10 mouse cellular contexts compared by ENCODE assay signal in the genomic region with DNA sequence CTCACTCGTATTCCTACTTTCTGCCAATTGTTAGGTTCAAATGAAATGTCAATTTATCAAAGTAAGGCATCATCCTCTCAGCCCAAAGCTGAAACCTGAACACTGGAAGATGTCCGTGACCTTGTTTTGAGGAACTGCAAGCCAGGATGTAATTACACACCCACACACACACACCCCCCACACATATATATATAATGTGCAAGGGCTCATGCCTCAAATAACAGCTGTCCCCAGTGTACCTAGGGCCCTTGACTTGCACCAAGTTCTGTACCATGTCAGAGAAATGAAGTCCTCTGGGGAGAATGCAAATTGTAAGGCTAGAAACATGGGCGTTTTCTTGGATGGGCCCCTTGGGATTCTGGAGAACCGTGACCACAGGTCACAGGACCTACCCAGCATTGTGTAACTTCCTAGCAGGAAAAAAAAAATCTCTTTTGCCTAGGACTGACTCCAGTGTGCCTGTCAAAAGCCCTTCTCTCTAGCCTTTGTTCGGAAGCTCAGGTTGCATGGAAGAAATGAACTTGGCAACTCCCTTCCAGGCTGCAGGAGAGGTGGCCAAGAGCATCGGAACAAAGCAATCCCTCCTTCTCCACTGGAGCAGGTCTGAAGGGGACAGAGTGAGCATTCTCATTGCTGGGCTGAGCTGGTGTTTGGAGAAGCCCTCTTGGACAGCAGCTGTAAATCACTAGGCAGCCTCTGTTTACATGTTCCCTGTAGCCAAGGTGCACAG.
A peak's percentile ranks its signal among the peaks of the same experiment; 100 is the strongest.
DNase-seq lines count a peak whose midpoint lies in the region; ATAC-seq and TF ChIP-seq lines count a peak whose summit lies in the region.
"Had no signal": no experiment of that assay in that cellular context is flagged by ENCODE, and none has a peak within 500 bp of the region (broad histone marks: within the 10 kb centered on the region; RNA-seq: fewer than 3 reads in every experiment).

No protein-coding gene starts in this region.

- H3K27ac ChIP-seq in lung, embryonic 16.5 days (ENCODE audit: low read length): peak overlapping the region; percentile 67
- H3K27ac ChIP-seq in stomach, embryonic 16.5 days (ENCODE audit: low read length): peak overlapping the region; percentile 9; the same call in 1 of the 2 replicates
- no peak overlapping the region for H3K27ac ChIP-seq in layer of hippocampus, adult 2 months
- H3K27ac ChIP-seq: hindbrain, embryonic 14.5 days; neural tube, embryonic 12.5 days had no signal

- no peaks in the 10 kb centered on the region for H3K27me3 ChIP-seq in lung, embryonic 16.5 days (ENCODE audit: control insufficient read depth, insufficient read depth, low read depth, low read length)
- H3K27me3 ChIP-seq in stomach, embryonic 16.5 days (ENCODE audit: control insufficient read depth, insufficient read depth, low read length): no peaks in the 10 kb centered on the region
- H3K27me3 ChIP-seq: neural tube, embryonic 12.5 days had no signal

- H3K4me2 ChIP-seq in lung, embryonic 16.5 days (ENCODE audit: low read depth, low read length): no peak overlapping the region
- no peak overlapping the region for H3K4me2 ChIP-seq in stomach, embryonic 16.5 days (ENCODE audit: low read depth, low read length)
- H3K4me2 ChIP-seq: hindbrain, embryonic 14.5 days; neural tube, embryonic 12.5 days had no signal

- no peaks in the 10 kb centered on the region; the same call in 1 of the 2 replicates for H3K4me1 ChIP-seq in lung, embryonic 16.5 days (replicated peaks; ENCODE audit: control insufficient read depth, insufficient read depth, low read length)
- H3K4me1 ChIP-seq in stomach, embryonic 16.5 days (ENCODE audit: control insufficient read depth, insufficient read depth, low read length): peaks cover 7% of the 10 kb centered on the region
- H3K4me1 ChIP-seq: neural tube, embryonic 12.5 days had no signal

- H3K9me3 ChIP-seq in lung, embryonic 16.5 days (ENCODE audit: control insufficient read depth, low read length): no peaks in the 10 kb centered on the region
- no peaks in the 10 kb centered on the region for H3K9me3 ChIP-seq in stomach, embryonic 16.5 days (replicated peaks; ENCODE audit: control insufficient read depth, low read length)
- H3K9me3 ChIP-seq: neural tube, embryonic 12.5 days had no signal

- no peak overlapping the region for H3K9ac ChIP-seq in lung, embryonic 16.5 days (ENCODE audit: low read length)
- no peak overlapping the region for H3K9ac ChIP-seq in stomach, embryonic 16.5 days (ENCODE audit: low read length)
- H3K9ac ChIP-seq: hindbrain, embryonic 14.5 days; neural tube, embryonic 12.5 days had no signal

- 40% methylated on average over 6 of the region's 6 CpGs for WGBS in lung, embryonic 16.5 days
- 39% methylated on average over 6 of the region's 6 CpGs for WGBS in stomach, embryonic 16.5 days

- H3K4me3 ChIP-seq in lung, embryonic 16.5 days (ENCODE audit: low read length): no peak overlapping the region
- H3K4me3 ChIP-seq in stomach, embryonic 16.5 days (replicated peaks; ENCODE audit: low read length): no peak overlapping the region
- H3K4me3 ChIP-seq in layer of hippocampus, adult 2 months: no peak overlapping the region
- H3K4me3 ChIP-seq: neural tube, embryonic 12.5 days had no signal

- no peak for DNase-seq in lung, postnatal 25 days (ENCODE audit: low spot score)
- peak; percentile 38 for DNase-seq in gastrocnemius, postnatal 25 days
- DNase-seq in kidney, adult 9 months: peak; percentile 39
- no peak for DNase-seq in layer of hippocampus, adult 2 months (ENCODE audit: low spot score in 2 of 2)
- no peak for DNase-seq in layer of hippocampus, adult 8-10 months (ENCODE audit: low spot score in 2 of 2)
- no peak for DNase-seq in thymus, postnatal 10 days (ENCODE audit: low spot score in 2 of 2)

- peak; percentile 45 for ATAC-seq in lung, embryonic 16.5 days (ENCODE audit: low read depth)
- ATAC-seq in stomach, embryonic 16.5 days (ENCODE audit: insufficient read depth, low FRiP score): peak; percentile 62; the same call in 1 of the 2 replicates

- TF ChIP-seq CTCF in layer of hippocampus, adult 2 months (conservative IDR thresholded peaks at IDR 0.05): no peak

- no peaks in the 10 kb centered on the region for H3K36me3 ChIP-seq in lung, embryonic 16.5 days (ENCODE audit: control insufficient read depth, insufficient read depth, low read length)
- no peaks in the 10 kb centered on the region for H3K36me3 ChIP-seq in stomach, embryonic 16.5 days (ENCODE audit: control insufficient read depth, insufficient read depth, low read length)
- H3K36me3 ChIP-seq: neural tube, embryonic 12.5 days had no signal

Comparison
In these comparisons a context has a peak if more than half of its experiments do, and no peak if none do; other contexts are left out.
1. DNase-seq: peak in gastrocnemius, postnatal 25 days (single experiment) and kidney, adult 9 months (single experiment); none in lung, postnatal 25 days (single experiment), layer of hippocampus, adult 2 months (0 of 2), layer of hippocampus, adult 8-10 months (0 of 2) and thymus, postnatal 10 days (0 of 2).